22 mouse cellular contexts compared by ENCODE assay signal in genomic region chr10:118001501-118001900, GRCm38 (mm10).
DNase-seq lines count a peak whose midpoint lies in the region; ATAC-seq and TF ChIP-seq lines count a peak whose summit lies in the region.
"Had no signal": no experiment of that assay in that cellular context is flagged by ENCODE, and none has a peak within 500 bp of the region (broad histone marks: within the 10 kb centered on the region; RNA-seq: fewer than 3 reads in every experiment).

No protein-coding gene starts in this region.

- H3K9ac ChIP-seq in heart, embryonic 13.5 days: no peak overlapping the region
- no peak overlapping the region for H3K9ac ChIP-seq in liver, embryonic 14.5 days (replicated peaks)
- H3K9ac ChIP-seq in hindbrain, postnatal 0 days (replicated peaks; ENCODE audit: low read length): no peak overlapping the region
- H3K9ac ChIP-seq: hindbrain, embryonic 15.5 days; limb, embryonic 12.5 days; lung, embryonic 15.5 days had no signal

- no peaks in the 10 kb centered on the region for H3K9me3 ChIP-seq in heart, embryonic 13.5 days
- no peaks in the 10 kb centered on the region for H3K9me3 ChIP-seq in E14TG2a.4 (ENCODE audit: low read length)
- no peaks in the 10 kb centered on the region for H3K9me3 ChIP-seq in liver, embryonic 14.5 days (ENCODE audit: control insufficient read depth, low read length)
- no peaks in the 10 kb centered on the region for H3K9me3 ChIP-seq in hindbrain, postnatal 0 days (ENCODE audit: low read length)
- H3K9me3 ChIP-seq: hindbrain, embryonic 15.5 days; limb, embryonic 12.5 days; lung, embryonic 15.5 days had no signal

- 40% methylated on average over 4 of the region's 4 CpGs for WGBS in heart, embryonic 13.5 days
- WGBS in liver, embryonic 14.5 days (ENCODE audit: insufficient replicate concordance): 49% methylated on average over 4 of the region's 4 CpGs
- WGBS in hindbrain, postnatal 0 days: 57% methylated on average over 4 of the region's 4 CpGs

- H3K27ac ChIP-seq in heart, embryonic 13.5 days (replicated peaks): no peak overlapping the region
- no peak overlapping the region for H3K27ac ChIP-seq in liver, embryonic 14.5 days
- no peak overlapping the region for H3K27ac ChIP-seq in hindbrain, postnatal 0 days
- H3K27ac ChIP-seq: heart, adult 2 months; hindbrain, embryonic 15.5 days; limb, embryonic 12.5 days; lung, embryonic 15.5 days had no signal

- peaks cover 30% of the 10 kb centered on the region for H3K4me1 ChIP-seq in heart, embryonic 13.5 days
- peaks cover 20% of the 10 kb centered on the region for H3K4me1 ChIP-seq in E14TG2a.4 (replicated peaks; ENCODE audit: low read depth, low read length)
- H3K4me1 ChIP-seq in liver, embryonic 14.5 days (replicated peaks; ENCODE audit: control insufficient read depth in 2 of 2, insufficient read depth in 2 of 2, low read length in 1 of 2): no peaks in the 10 kb centered on the region
- no peaks in the 10 kb centered on the region for H3K4me1 ChIP-seq in hindbrain, postnatal 0 days (ENCODE audit: insufficient read depth, low read length)

- TF ChIP-seq EP300 in liver, embryonic 14.5 days (IDR thresholded peaks at IDR 0.05; ENCODE audit: low read depth): no peak

- peak overlapping the region; percentile 1; the same call in 1 of the 2 replicates for H3K4me2 ChIP-seq in heart, embryonic 13.5 days
- 0 out of 2 replicates have a peak overlapping the region, but pooled peaks have one; percentile 11 for H3K4me2 ChIP-seq in liver, embryonic 14.5 days (ENCODE audit: low read depth)
- no peak overlapping the region for H3K4me2 ChIP-seq in hindbrain, postnatal 0 days (ENCODE audit: low read depth, low read length)
- H3K4me2 ChIP-seq: hindbrain, embryonic 15.5 days; limb, embryonic 12.5 days; lung, embryonic 15.5 days had no signal

- no peaks in the 10 kb centered on the region for H3K36me3 ChIP-seq in heart, embryonic 13.5 days
- no peaks in the 10 kb centered on the region for H3K36me3 ChIP-seq in E14TG2a.4 (ENCODE audit: insufficient read depth, low read length)
- H3K36me3 ChIP-seq in liver, embryonic 14.5 days (replicated peaks; ENCODE audit: control insufficient read depth, insufficient read depth, low read depth): no peaks in the 10 kb centered on the region
- no peaks in the 10 kb centered on the region for H3K36me3 ChIP-seq in hindbrain, postnatal 0 days (ENCODE audit: insufficient read depth, low read length)
- H3K36me3 ChIP-seq: hindbrain, embryonic 15.5 days; limb, embryonic 12.5 days; lung, embryonic 15.5 days had no signal

- no peaks in the 10 kb centered on the region for H3K27me3 ChIP-seq in heart, embryonic 13.5 days (replicated peaks)
- no peaks in the 10 kb centered on the region for H3K27me3 ChIP-seq in E14TG2a.4 (ENCODE audit: insufficient read depth, low read length)
- H3K27me3 ChIP-seq in liver, embryonic 14.5 days (ENCODE audit: control insufficient read depth, insufficient read depth, low read length): no peaks in the 10 kb centered on the region
- no peaks in the 10 kb centered on the region for H3K27me3 ChIP-seq in hindbrain, postnatal 0 days (ENCODE audit: insufficient read depth, low read length)
- H3K27me3 ChIP-seq: hindbrain, embryonic 15.5 days; limb, embryonic 12.5 days; lung, embryonic 15.5 days had no signal

- DNase-seq in heart, adult 9 months (ENCODE audit: low spot score in 2 of 2): no peak
- peak; percentile 66 for DNase-seq in ZHBTc4 (ENCODE audit: low read depth, low spot score)
- no peak for DNase-seq in liver, embryonic 14.5 days (ENCODE audit: low read depth in 3 of 3, low spot score in 3 of 3)
- DNase-seq in hindbrain, postnatal 0 days (ENCODE audit: low spot score): no peak
- no peak for DNase-seq in testis, postnatal 10 days (ENCODE audit: low spot score)
- no peak for DNase-seq in cerebellum, adult 11 months
- DNase-seq: adrenal gland, adult 2 months; B cell, adult 2 months; cerebellum, postnatal 14 days; heart, adult 2 months; heart, postnatal 36 days; kidney, adult 8-10 months; kidney, postnatal 36 days; layer of hippocampus, adult 9-11 months; midbrain, embryonic 14.5 days; right cerebral cortex, postnatal 14 days had no signal

- TF ChIP-seq CTCF in E14TG2a.4 (conservative IDR thresholded peaks at IDR 0.05; ENCODE audit: low read length): no peak
- TF ChIP-seq CTCF in liver, embryonic 14.5 days (IDR thresholded peaks at IDR 0.05; ENCODE audit: low read depth): no peak
- TF ChIP-seq CTCF in hindbrain, postnatal 0 days (IDR thresholded peaks at IDR 0.05; ENCODE audit: low read depth): no peak

- no peak for ATAC-seq in heart, embryonic 13.5 days (ENCODE audit: extremely low read depth, insufficient number of reproducible peaks, low FRiP score, low TSS enrichment)
- no peak for ATAC-seq in liver, embryonic 14.5 days (ENCODE audit: insufficient read depth)
- no peak for ATAC-seq in hindbrain, postnatal 0 days
- ATAC-seq: forebrain, embryonic 16.5 days had no signal

- no peak overlapping the region for H3K4me3 ChIP-seq in heart, embryonic 13.5 days
- H3K4me3 ChIP-seq in E14TG2a.4 (replicated peaks; ENCODE audit: low read length): peak overlapping the region; percentile 8; the same call in 1 of the 2 replicates
- no peak overlapping the region for H3K4me3 ChIP-seq in liver, embryonic 14.5 days (ENCODE audit: insufficient read depth in 1 of 2, low read depth in 2 of 2, low read length in 2 of 2)
- H3K4me3 ChIP-seq in hindbrain, postnatal 0 days (ENCODE audit: low read length): no peak overlapping the region
- H3K4me3 ChIP-seq: heart, adult 2 months; hindbrain, embryonic 15.5 days; limb, embryonic 12.5 days; lung, embryonic 15.5 days had no signal
